Mouse (Mus musculus) liver, embryonic 11.5 days (tissue): ENCODE results near the gene Dyrk3. TPM values are rescaled to one million over a fixed set of nuclear protein-coding genes. Genes with fewer than 3 reads are reported as not detected.

Source experiments
- ATAC-seq: fragments of 200-750 bp; cut with Nextera tagmentation; replicated peaks from 2 replicates; pipeline ENCODE4 v1.8.0; 2017; ENCODE audit warnings: moderate number of reproducible peaks, mild to moderate bottlenecking, moderate TSS enrichment, moderate library complexity; ENCODE audit not compliant: low FRiP score
- DNase-seq: peaks from one replicate; pipeline ENCODE4 v3.0.0-alpha.2; 2017; ENCODE audit warnings: low spot score
- H3K27ac ChIP-seq: fragments of 300-500 bp; sonication (generic); 2 replicates; pipeline ENCODE4 v1.5.1; 2014; ENCODE audit warnings: mild to moderate bottlenecking, low read depth, low read length, control low read depth
- H3K27me3 ChIP-seq: fragments of 300-500 bp; sonication (generic); replicated peaks from 2 replicates; pipeline ENCODE4 v1.6.1; 2014; ENCODE audit warnings: low read length, mixed read lengths; ENCODE audit not compliant: control insufficient read depth, insufficient read depth
- H3K36me3 ChIP-seq: fragments of 300-500 bp; sonication (generic); 2 replicates; pipeline ENCODE4 v1.6.1; 2014; ENCODE audit warnings: mild to moderate bottlenecking, low read length, moderate library complexity, mixed read lengths; ENCODE audit not compliant: control insufficient read depth, insufficient read depth
- H3K4me1 ChIP-seq: fragments of 300-500 bp; sonication (generic); replicated peaks from 2 replicates; pipeline ENCODE4 v1.6.1; 2014; ENCODE audit warnings: low read length, mixed read lengths; ENCODE audit not compliant: control insufficient read depth, insufficient read depth
- H3K4me2 ChIP-seq: fragments of 300-500 bp; sonication (generic); 2 replicates; pipeline ENCODE4 v1.6.1; 2014; ENCODE audit warnings: mild to moderate bottlenecking, control low read depth, moderate library complexity
- H3K4me3 ChIP-seq: fragments of 300-500 bp; sonication (generic); 2 replicates; pipeline ENCODE4 v1.5.1; 2014; ENCODE audit warnings: low read depth, low read length, control low read depth
- H3K9ac ChIP-seq: fragments of 300-500 bp; sonication (generic); 2 replicates; pipeline ENCODE4 v1.6.1; 2014; ENCODE audit warnings: low read depth, low read length, control low read depth
- H3K9me3 ChIP-seq: fragments of 300-500 bp; sonication (generic); 2 replicates; pipeline ENCODE4 v1.6.1; 2016; ENCODE audit warnings: low read length, inconsistent platforms, mixed read lengths; ENCODE audit not compliant: control insufficient read depth
- WGBS: fragments of 180-500 bp; shearing (Covaris S2); extraction: QIAGEN DNeasy Blood & Tissue Kit; methylation state at CpG from one replicate; pipeline ENCODE4 v1.1.7; 2014; 5-methylcytosine and 5-hydroxymethylcytosine counted together
- polyA plus RNA-seq: library from polyadenylated mRNA; unstranded; fragments of >200 nt; fragmentation: Nextera tagmentation; extraction: Ambion mirVana; gene quantifications from 2 replicates; pipeline ENCODE4 v1.2.1, GENCODE M21; 2014

The Dyrk3 gene
- polyA plus RNA-seq, 1 experiment from 2014 or later = 11.7 TPM

DNA sequence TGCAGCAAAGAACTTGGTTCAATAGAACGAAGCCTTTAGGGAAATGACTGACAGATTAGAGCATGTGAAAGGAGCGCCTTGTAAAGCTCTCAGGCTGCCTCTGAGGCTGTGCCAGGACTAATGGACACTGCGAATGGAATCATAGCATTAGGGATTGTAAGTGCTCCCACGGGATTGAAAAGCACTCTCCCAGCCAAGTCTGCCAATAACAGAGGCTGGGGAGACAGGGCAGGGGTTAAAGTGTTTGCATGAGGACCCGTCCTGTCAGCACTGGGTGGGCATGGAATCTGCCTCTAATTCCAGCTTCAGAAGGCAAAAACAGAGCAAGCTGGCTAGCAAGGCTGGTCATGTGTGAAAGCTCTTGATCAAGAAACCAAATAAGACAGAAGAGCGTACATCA, 3.9 kb downstream of the Dyrk3 start:
- 86% methylated on average over 6 of the region's 6 CpGs for WGBS

GRCm38 (mm10) chr1:131125987-131126744, 12.0 kb downstream of the Dyrk3 start:
- H3K4me2 ChIP-seq = peak overlapping the region; percentile 66
- H3K4me3 ChIP-seq = peak overlapping the region; percentile 10; the same call in 1 of the 2 replicates
- DNase-seq (peak; percentile 76), ATAC-seq (peak; percentile 97)
- H3K27ac ChIP-seq = peak overlapping the region; percentile 95
- WGBS = 26% methylated on average over 11 of the region's 11 CpGs
- H3K27me3 ChIP-seq = no peaks in the 10 kb centered on the region
- H3K4me1 ChIP-seq = peaks cover 33% of the 10 kb centered on the region
- peaks cover 23% of the 10 kb centered on the region for H3K36me3 ChIP-seq
- peak overlapping the region; percentile 44 for H3K9ac ChIP-seq
- H3K9me3 ChIP-seq = 0 out of 2 replicates have a peak, but pooled peaks cover 2% of the 10 kb centered on the region

More for the DNA sequence above, 3.9 kb downstream of the Dyrk3 start:
- Histone ChIP-seq H3K9me3 (0 out of 2 replicates have a peak, but pooled peaks cover 2% of the 10 kb centered on the region), H3K4me1 (peaks cover 19% of the 10 kb centered on the region), H3K36me3 (peaks cover 15% of the 10 kb centered on the region), H3K4me2 (peak overlapping the region; percentile 92; the same call in 1 of the 2 replicates), H3K9ac (no peak overlapping the region), H3K27ac (no peak overlapping the region), H3K4me3 (no peak overlapping the region), H3K27me3 (no peaks in the 10 kb centered on the region)
- DNase-seq (no peak), ATAC-seq (no peak)

GRCm38 (mm10) chr1:131123522-131124265, 14.4 kb downstream of the Dyrk3 start:
- ATAC-seq (no peak), DNase-seq (no peak)
- no peak overlapping the region for H3K27ac ChIP-seq
- no peaks in the 10 kb centered on the region for H3K27me3 ChIP-seq
- WGBS = 65% methylated on average over 10 of the region's 10 CpGs
- H3K9ac ChIP-seq = no peak overlapping the region
- peaks cover 3% of the 10 kb centered on the region for H3K36me3 ChIP-seq
- H3K9me3 ChIP-seq = no peaks in the 10 kb centered on the region
- H3K4me2 ChIP-seq = no peak overlapping the region
- H3K4me3 ChIP-seq = no peak overlapping the region
- peaks cover 33% of the 10 kb centered on the region for H3K4me1 ChIP-seq

- Histone ChIP-seq H3K4me1 (peaks cover 25% of the 10 kb centered on the region), H3K4me3 (no peak overlapping the region), H3K27ac (no peak overlapping the region), H3K36me3 (no peaks in the 10 kb centered on the region), H3K9ac (no peak overlapping the region), H3K9me3 (no peaks in the 10 kb centered on the region), H3K4me2 (no peak overlapping the region), H3K27me3 (no peaks in the 10 kb centered on the region)
- DNase-seq = no peak
- no peak for ATAC-seq
- 40% methylated on average over 3 of the region's 3 CpGs for WGBS
Measured at GRCm38 (mm10) chr1:131121987-131122386, 16.2 kb downstream of the Dyrk3 start.

DNA sequence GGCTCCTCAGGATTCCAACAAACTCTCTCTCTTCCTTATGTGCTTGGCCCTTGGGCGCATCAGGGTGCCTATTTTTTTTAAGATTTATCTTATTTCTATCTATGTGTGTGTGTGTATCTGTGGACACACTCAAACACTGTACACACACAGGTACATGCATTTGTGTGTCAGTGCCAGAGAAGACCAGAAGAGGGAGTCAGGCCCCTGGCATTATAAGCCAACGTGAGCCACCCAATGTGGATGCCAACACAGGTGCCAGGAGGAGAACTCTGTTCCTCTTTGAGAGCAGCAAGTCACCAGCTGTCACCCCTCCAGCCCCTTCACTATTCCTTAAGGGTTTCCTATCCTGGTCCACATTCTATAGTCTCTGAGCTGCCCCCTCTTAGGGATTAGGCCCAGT, 19.1 kb downstream of the Dyrk3 start:
- H3K27me3 ChIP-seq = no peaks in the 10 kb centered on the region
- H3K27ac ChIP-seq = no peak overlapping the region
- H3K4me3 ChIP-seq = no peak overlapping the region
- peaks cover 4% of the 10 kb centered on the region; the same call in 1 of the 2 replicates for H3K4me1 ChIP-seq
- DNase-seq = no peak
- ATAC-seq = peak; percentile 39; the same call in 1 of the 2 replicates
- no peaks in the 10 kb centered on the region for H3K9me3 ChIP-seq
- no peaks in the 10 kb centered on the region for H3K36me3 ChIP-seq
- 61% methylated on average over 2 of the region's 2 CpGs for WGBS
- H3K9ac ChIP-seq = no peak overlapping the region
- H3K4me2 ChIP-seq = no peak overlapping the region

DNA sequence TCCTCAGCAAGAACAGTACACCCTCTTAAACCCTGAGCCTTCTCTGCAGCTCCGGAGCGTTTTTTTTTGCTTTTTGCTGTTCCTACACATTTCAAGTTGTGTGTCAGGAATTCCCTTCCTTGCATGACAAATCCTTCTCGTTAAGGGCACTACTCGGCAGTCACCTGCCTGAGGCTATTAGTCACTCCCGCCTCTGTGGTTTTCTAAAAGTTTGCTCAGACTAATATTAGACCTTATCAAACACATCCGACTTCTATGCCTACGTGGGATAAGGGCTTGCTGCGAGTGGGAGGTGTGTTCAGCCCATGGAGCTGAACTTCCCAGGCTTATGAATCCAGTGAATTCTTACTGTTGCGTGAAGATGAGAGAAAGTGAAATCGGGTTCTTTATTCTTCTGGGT, 19.6 kb downstream of the Dyrk3 start:
- Histone ChIP-seq H3K4me1 (peaks cover 4% of the 10 kb centered on the region; the same call in 1 of the 2 replicates), H3K36me3 (no peaks in the 10 kb centered on the region), H3K9me3 (no peaks in the 10 kb centered on the region), H3K9ac (no peak overlapping the region), H3K4me2 (no peak overlapping the region), H3K27me3 (no peaks in the 10 kb centered on the region), H3K4me3 (no peak overlapping the region), H3K27ac (no peak overlapping the region)
- WGBS = 47% methylated on average over 10 of the region's 10 CpGs
- DNase-seq = no peak
- no peak for ATAC-seq

DNA sequence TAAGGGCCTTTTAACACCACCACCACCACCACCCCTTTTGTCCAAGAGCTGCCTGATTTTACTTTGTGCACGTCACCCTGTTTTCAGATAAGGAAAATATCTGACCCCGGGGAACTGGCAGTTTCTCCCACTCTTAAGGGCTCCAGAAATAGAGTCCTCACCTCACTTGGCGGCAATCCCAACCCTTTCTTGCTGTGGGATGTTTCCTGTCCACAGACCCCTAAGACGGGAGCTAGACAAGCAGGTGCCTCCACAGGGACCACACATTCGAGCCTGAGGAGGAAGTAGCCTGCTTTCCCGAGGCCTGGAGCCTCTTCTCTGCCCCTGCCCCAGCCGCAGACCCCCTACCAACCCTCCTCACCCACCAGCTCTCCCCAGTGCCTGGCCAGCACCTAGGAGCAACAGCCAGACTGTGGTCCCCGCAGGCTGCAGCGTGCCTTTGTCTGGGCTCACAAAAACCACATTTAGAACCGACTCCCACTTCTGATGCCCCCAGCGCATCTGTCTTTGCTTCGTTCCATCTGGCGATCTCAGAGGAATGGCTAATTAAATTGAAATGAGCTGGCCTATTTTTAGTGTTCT, 21.6 kb downstream of the Dyrk3 start:
- no peaks in the 10 kb centered on the region for H3K27me3 ChIP-seq
- no peak for ATAC-seq
- no peak overlapping the region for H3K4me2 ChIP-seq
- no peaks in the 10 kb centered on the region for H3K9me3 ChIP-seq
- H3K27ac ChIP-seq = no peak overlapping the region
- H3K36me3 ChIP-seq = no peaks in the 10 kb centered on the region
- H3K4me3 ChIP-seq = no peak overlapping the region
- peaks cover 4% of the 10 kb centered on the region; the same call in 1 of the 2 replicates for H3K4me1 ChIP-seq
- H3K9ac ChIP-seq = no peak overlapping the region
- WGBS = 52% methylated on average over 13 of the region's 13 CpGs
- DNase-seq = no peak

DNA sequence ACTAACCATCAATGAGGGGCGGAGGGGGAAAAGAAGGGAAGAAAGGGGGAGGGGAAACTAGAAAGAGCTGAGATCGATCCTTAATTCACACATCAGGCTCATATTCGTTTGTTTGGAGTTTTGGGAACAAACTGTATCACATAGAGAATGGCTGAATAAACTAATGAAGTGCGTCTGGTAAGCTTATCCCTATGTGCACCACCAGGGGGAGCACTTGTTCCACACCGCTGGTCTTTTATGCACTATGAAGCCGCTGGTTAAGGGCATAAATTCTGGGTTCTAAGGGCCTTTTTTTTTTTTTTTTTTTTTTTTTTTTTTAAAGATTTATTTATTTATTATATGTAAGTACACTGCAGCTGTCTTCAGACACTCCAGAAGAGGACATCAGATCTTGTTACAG, 22.2 kb downstream of the Dyrk3 start:
- peak; percentile 58 for DNase-seq
- no peaks in the 10 kb centered on the region for H3K36me3 ChIP-seq
- H3K27me3 ChIP-seq = no peaks in the 10 kb centered on the region
- peak; percentile 35; the same call in 1 of the 2 replicates for ATAC-seq
- no peak overlapping the region for H3K4me2 ChIP-seq
- no peak overlapping the region for H3K9ac ChIP-seq
- H3K9me3 ChIP-seq = no peaks in the 10 kb centered on the region
- no peak overlapping the region for H3K4me3 ChIP-seq
- 15% methylated on average over 6 of the region's 6 CpGs for WGBS
- peaks cover 4% of the 10 kb centered on the region; the same call in 1 of the 2 replicates for H3K4me1 ChIP-seq
- H3K27ac ChIP-seq = no peak overlapping the region
